Mouse (Mus musculus) kidney, postnatal 4 days (tissue): Measurements from ENCODE around the gene Abhd11.
"Not testable (repeated sequence)": the region's sequence is repeated elsewhere in the genome, so short reads cannot be mapped to it uniquely, and the experiment has no call there.

Source experiments
- DNase-seq, 2 experiments: peaks; one replicate each; pipeline ENCODE4 v3.0.0; 2021; ENCODE audit warnings: mixed read lengths in 2 of 2

Gene Abhd11

GRCm38 (mm10) chr5:135024665-135025224, 15.8 kb downstream of the Abhd11 start:
- peak; percentile 51 to 69 for DNase-seq

GRCm38 (mm10) chr5:135025899-135026298, 16.9 kb downstream of the Abhd11 start:
- peak; percentile 43 to 58 for DNase-seq

GRCm38 (mm10) chr5:135029007-135029854, 20.3 kb downstream of the Abhd11 start:
- DNase-seq: peak; percentile 71 to 80

- DNase-seq: no peak
Observed at GRCm38 (mm10) chr5:135032581-135032980, 23.6 kb downstream of the Abhd11 start.

- DNase-seq: no peak
Observed at GRCm38 (mm10) chr5:135034593-135034992, 25.6 kb downstream of the Abhd11 start.

GRCm38 (mm10) chr5:135035608-135036359, 26.8 kb downstream of the Abhd11 start:
- no peak for DNase-seq

DNA sequence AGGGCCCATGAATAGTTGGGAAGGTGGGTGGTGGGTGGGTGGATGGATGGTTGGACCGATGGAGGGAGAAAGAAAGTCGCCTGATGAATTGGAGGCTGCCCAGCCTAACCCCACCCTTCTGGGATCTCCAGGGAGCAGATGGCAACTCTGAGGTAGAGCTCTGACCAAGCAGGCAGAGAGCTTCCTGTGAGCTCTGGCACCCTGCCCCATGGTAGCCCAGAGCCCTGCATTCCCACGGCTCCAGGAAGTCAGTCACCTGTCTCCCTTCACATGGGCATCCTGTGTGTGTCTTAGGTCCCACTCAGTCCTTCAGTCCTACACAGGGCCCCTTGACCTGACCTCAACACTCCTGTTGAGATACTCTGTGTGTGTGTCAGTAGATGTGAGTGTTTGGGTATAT, 29.0 kb downstream of the Abhd11 start:
- no peak for DNase-seq

DNA sequence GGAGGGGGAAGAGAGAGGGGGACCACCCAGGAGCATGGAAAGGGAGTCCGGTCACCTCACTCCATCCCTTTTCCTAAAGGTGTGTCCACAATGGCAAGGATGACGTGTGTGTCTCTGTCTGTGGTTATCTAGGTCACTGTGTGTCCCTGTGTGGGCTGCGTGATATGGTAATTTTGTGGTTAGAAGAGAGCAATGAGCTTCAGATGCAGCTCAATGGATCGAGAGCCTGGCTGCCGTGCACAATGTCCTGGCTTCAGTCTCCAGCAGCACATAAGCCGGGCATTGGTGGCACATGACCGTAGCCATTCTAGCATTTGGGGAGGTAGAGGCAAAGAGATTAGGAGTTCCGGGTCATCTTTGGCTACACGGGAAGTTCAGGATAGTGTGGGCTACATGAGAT, 30.6 kb downstream of the Abhd11 start:
- DNase-seq: no peak

GRCm38 (mm10) chr5:135040059-135040458, 31.1 kb downstream of the Abhd11 start:
- no peak for DNase-seq

DNA sequence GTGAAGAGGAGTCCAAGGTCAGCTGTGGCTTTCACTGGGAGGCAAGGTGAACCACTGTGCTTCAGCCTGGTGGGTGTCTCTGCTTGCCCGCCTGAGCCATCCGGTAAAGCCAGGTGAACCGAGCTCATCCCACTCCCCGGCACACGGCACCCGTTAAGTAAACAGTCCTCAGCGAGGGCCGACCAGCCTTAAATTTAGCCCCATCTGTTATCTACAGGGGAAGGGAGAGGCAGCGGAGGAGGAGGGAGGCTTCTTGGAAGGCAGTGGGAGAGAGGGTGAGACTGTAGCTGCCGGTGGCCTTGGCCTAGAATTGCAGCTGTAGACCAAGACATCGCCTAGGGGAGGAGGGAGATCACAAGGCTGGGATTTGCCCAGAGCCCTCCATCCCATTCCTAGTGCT, 31.8 kb downstream of the Abhd11 start:
- DNase-seq: no peak

GRCm38 (mm10) chr5:135042105-135042788, 33.3 kb downstream of the Abhd11 start:
- DNase-seq: peak; percentile 28 to 49

- DNase-seq: no peak
Observed at GRCm38 (mm10) chr5:135044575-135044974, 35.6 kb downstream of the Abhd11 start.

- DNase-seq: no peak
Observed at GRCm38 (mm10) chr5:135048539-135048938, 39.6 kb downstream of the Abhd11 start.

DNA sequence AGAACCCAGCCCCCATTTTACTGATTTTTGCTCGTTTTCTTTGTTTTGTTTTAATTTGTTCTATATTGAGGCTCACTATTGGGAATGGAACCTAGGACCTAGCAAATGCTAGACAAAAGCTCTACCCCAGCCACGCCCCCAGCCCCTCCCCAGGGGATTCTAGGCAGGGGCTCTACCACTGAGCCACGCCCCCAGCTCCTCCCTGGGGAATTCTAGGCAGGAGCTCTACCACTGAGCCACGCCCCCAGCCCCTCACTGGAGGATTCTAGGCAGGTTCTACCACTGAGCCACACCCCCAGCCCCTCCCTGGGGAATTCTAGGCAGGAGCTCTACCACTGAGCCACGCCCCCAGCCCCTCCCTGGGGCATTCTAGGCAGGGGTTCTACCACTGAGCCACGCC, 40.3 kb downstream of the Abhd11 start:
- not testable (repeated sequence) for DNase-seq

- DNase-seq: no peak
Observed at GRCm38 (mm10) chr5:135053356-135053755, 44.4 kb downstream of the Abhd11 start.
